Mouse (Mus musculus) bone marrow, adult 2 months (tissue): ENCODE results near the gene 4930556J24Rik.

Experiments used
- CTCF ChIP-seq: fragments of 200-500 bp; IDR thresholded peaks from 2 replicates; pipeline ENCODE4 v1.5.1; 2011; ENCODE audit warnings: low read length, control low read depth; ENCODE audit not compliant: control insufficient read depth, insufficient read depth
- POLR2A ChIP-seq: fragments of 200-500 bp; IDR thresholded peaks from 2 replicates; pipeline ENCODE4 v1.6.1; 2011; ENCODE audit warnings: low read depth, mild to moderate bottlenecking, control low read depth, low read length, borderline replicate concordance; ENCODE audit not compliant: control insufficient read depth

DNA sequence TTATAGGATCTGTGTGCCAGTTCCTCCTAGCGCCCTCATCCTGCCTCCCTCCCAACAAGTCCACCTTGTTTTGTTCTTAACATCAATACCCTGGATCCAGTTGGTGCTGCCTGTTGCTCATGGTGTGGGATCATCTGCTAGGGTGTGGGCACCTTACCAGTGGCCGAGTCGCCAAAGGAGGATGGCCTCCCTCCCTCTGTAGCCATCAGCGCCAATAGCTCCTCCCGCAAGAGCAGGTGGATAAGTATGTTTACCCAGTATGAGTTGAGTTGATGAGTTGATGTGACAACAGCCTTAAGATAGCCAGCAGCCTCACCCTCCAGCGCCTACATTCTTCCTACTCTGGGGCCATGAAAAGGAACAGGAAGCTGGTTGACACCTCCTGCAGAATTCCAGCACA is 76.3 kb downstream of the 4930556J24Rik start:
- no peak for TF ChIP-seq CTCF
- no peak for TF ChIP-seq POLR2A
